Mouse (Mus musculus) cerebellum, adult 2 months (tissue): ENCODE measurements around the gene Lonp2. TPM values are rescaled to one million over a fixed set of nuclear protein-coding genes. Genes with fewer than 3 reads are reported as not detected.

ENCODE experiments used
- DNase-seq, 2 experiments: peaks; one replicate each; pipeline ENCODE4 v3.0.0; 2021
- H3K27ac ChIP-seq: fragments of 200-500 bp; 2 replicates; pipeline ENCODE4 v1.5.1; 2012; ENCODE audit warnings: low read length, control low read depth, inconsistent platforms; ENCODE audit not compliant: insufficient read depth
- H3K27me3 ChIP-seq: fragments of 200-500 bp; 2 replicates; pipeline ENCODE4 v1.6.1; 2012; ENCODE audit warnings: inconsistent platforms, mild to moderate bottlenecking, low read length, moderate library complexity; ENCODE audit not compliant: control insufficient read depth, insufficient read depth
- H3K4me1 ChIP-seq: fragments of 200-500 bp; 2 replicates; pipeline ENCODE4 v1.6.1; 2011; ENCODE audit warnings: low read length; ENCODE audit not compliant: control insufficient read depth, insufficient read depth
- H3K4me3 ChIP-seq: fragments of 200-500 bp; replicated peaks from 2 replicates; pipeline ENCODE3; 2011; ENCODE audit warnings: mild to moderate bottlenecking, low read depth, low read length, control low read depth; ENCODE audit not compliant: insufficient read depth
- CTCF ChIP-seq: fragments of 200-500 bp; IDR thresholded peaks from 2 replicates; pipeline ENCODE4 v1.5.1; 2011; ENCODE audit warnings: low read depth, mild to moderate bottlenecking, control low read depth, low read length, moderate library complexity, borderline replicate concordance; ENCODE audit not compliant: insufficient read depth
- POLR2A ChIP-seq: fragments of 200-500 bp; IDR thresholded peaks from 2 replicates; pipeline ENCODE4 v1.6.1; 2011; ENCODE audit warnings: low read length, control low read depth, borderline replicate concordance; ENCODE audit not compliant: insufficient read depth
- WGBS: fragments of 180-500 bp; shearing (Covaris S2); methylation state at CpG from one replicate; pipeline ENCODE4 v1.1.7; 2018; 5-methylcytosine and 5-hydroxymethylcytosine counted together
- polyA plus RNA-seq: library from polyadenylated mRNA; depleted of rRNA; stranded (reverse); fragments of >200 nt; gene quantifications from 2 replicates; pipeline ENCODE4 v1.2.3, GENCODE M21; 2012

The Lonp2 gene
- polyA plus RNA-seq, 1 experiment = 69.5 TPM

DNA sequence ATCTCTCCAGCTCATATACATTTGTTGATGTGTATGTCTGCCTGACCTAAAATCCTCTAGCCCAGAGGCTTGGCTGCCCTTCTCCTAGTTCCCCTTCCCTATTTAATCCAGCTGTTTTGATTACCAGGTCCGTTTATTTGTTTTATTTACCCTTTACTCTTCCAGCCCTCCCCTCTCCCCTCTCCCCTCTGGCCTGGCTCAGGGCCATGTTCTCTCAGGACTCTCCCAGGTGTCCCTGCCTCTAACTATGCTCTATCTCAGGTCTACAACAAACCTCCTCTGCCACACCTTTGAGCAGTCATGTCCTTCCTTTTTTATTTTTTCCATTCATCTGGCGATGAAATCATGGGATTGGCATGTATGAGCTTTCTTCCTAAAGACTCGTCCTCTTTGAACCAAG lies 106.5 kb downstream of the Lonp2 start:
- no peak overlapping the region for H3K4me3 ChIP-seq
- H3K4me1 ChIP-seq = peaks cover 12% of the 10 kb centered on the region
- H3K27me3 ChIP-seq = no peaks in the 10 kb centered on the region
- TF ChIP-seq CTCF = no peak
- TF ChIP-seq POLR2A = no peak
- no peak for DNase-seq
- 17% methylated on average over 3 of the region's 3 CpGs for WGBS
- 0 out of 2 replicates have a peak overlapping the region, but pooled peaks have one; percentile 24 for H3K27ac ChIP-seq

- TF ChIP-seq CTCF = no peak
- no peak for TF ChIP-seq POLR2A
- no peaks in the 10 kb centered on the region for H3K27me3 ChIP-seq
- DNase-seq = no peak
- H3K4me3 ChIP-seq = no peak overlapping the region
- 50% methylated on average over 1 of the region's 1 CpGs for WGBS
- peaks cover 17% of the 10 kb centered on the region for H3K4me1 ChIP-seq
- H3K27ac ChIP-seq = peak overlapping the region; percentile 24; the same call in 1 of the 2 replicates
These were observed 107.0 kb downstream of the Lonp2 start for GRCm38 (mm10) chr8:86730860-86731259.

GRCm38 (mm10) chr8:86734171-86734570 lies 110.3 kb downstream of the Lonp2 start:
- no peak for TF ChIP-seq CTCF
- no peak for TF ChIP-seq POLR2A
- no peak overlapping the region for H3K27ac ChIP-seq
- no peaks in the 10 kb centered on the region for H3K27me3 ChIP-seq
- no peak for DNase-seq
- 25% methylated on average over 4 of the region's 4 CpGs for WGBS
- H3K4me3 ChIP-seq = no peak overlapping the region
- H3K4me1 ChIP-seq = peaks cover 18% of the 10 kb centered on the region

DNA sequence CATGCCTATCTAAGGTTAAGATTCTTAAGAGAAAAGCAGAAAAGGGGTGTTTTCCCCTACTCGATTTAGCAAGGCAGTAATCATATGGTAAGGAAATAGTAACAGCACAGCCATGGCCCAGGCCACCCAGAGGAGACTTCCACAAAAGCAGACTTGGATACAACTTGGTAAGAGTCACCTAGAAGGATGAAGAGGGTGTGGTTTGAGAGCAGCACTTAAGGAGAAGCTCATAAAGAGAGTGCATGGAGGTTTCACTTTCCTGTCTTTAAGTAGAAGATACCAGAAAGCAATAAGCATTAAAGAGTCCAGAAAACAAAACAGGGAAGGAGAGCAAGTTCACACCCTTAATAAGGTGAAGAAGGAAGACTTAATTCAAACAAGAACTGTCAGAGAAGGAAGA lies 111.1 kb downstream of the Lonp2 start:
- no peaks in the 10 kb centered on the region for H3K27me3 ChIP-seq
- H3K4me3 ChIP-seq = no peak overlapping the region
- H3K4me1 ChIP-seq = peaks cover 18% of the 10 kb centered on the region
- no peak for DNase-seq
- WGBS = 80% methylated on average over 1 of the region's 1 CpGs
- no peak for TF ChIP-seq CTCF
- TF ChIP-seq POLR2A = no peak
- H3K27ac ChIP-seq = no peak overlapping the region

DNA sequence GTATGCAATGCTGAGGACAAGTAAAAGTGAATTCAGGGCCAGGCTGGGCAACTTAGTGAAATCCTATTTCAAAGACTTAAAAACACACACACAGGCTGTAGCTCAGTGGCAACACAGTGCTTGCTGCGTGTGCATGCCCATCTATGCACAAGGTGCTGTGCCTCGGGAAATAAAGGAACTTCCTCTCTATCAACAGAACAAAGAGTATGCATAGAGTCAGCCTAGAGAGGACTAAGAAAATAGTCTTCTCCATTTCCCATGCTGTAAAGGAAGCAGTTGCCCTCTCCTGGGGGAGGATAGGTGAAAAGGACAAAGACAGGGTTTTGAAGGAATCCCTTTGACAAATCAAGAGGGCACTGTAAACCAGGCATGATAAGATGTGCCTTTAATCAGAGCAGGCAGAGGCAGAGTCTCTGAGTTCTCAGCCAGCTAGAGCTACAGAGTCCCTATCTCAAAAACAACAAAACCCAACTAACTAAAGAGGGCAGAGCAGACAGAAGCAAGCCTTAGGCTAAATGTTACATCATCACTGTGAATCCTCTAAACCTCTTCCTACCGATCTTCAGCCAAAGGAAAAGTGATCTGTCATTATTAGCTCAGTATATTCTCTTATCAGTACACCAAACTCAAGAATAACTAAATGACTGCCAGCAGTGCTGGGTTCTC lies 111.7 kb downstream of the Lonp2 start:
- no peaks in the 10 kb centered on the region for H3K27me3 ChIP-seq
- 49% methylated on average over 3 of the region's 3 CpGs for WGBS
- H3K4me3 ChIP-seq = no peak overlapping the region
- DNase-seq = no peak
- TF ChIP-seq CTCF (no peak), POLR2A (no peak)
- no peak overlapping the region for H3K27ac ChIP-seq
- peaks cover 14% of the 10 kb centered on the region for H3K4me1 ChIP-seq

DNA sequence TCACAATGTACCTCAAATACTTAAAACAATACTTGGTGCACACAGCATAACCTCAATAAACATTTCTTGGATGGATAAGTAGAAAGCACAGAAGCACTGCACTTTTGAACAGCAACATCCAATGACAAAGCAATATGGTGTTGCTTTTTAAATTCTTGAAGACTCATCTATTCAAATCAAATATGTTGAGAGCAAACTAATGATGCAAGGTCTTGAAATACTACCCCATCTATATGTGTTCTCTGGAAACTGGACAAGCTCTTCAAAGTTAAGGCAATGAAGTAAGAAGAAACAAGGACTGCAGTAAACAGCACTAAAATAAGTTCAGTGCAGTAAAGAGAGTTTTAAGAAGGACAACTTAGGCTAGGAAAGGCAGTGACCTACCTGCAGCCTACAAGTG lies 117.1 kb downstream of the Lonp2 start:
- TF ChIP-seq POLR2A (no peak), CTCF (no peak)
- Histone ChIP-seq H3K4me3 (no peak overlapping the region), H3K27ac (no peak overlapping the region), H3K27me3 (no peaks in the 10 kb centered on the region), H3K4me1 (peaks cover 11% of the 10 kb centered on the region)
- DNase-seq = no peak

DNA sequence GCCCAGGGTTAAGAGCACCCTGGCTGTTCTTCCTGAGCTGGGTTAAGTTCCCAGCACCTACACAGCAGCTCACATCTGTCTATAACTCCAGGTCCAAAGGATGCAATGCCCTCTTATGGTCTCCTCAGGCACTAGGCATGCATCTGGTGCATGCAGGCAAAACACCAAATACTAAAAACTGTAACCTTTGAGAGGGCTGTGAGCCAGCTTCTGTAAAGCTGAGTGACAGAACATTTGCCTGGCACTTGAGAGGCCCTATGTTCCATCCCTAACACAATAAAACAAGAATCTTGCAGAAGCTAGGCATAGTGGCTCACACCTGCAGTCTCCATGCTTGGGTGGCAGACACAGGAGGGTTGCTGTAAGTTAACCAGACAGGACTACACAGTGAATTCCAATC lies 117.8 kb downstream of the Lonp2 start:
- Histone ChIP-seq H3K4me3 (no peak overlapping the region), H3K4me1 (peaks cover 8% of the 10 kb centered on the region; the same call in 1 of the 2 replicates), H3K27me3 (no peaks in the 10 kb centered on the region), H3K27ac (no peak overlapping the region)
- no peak for DNase-seq
- TF ChIP-seq POLR2A = no peak
- TF ChIP-seq CTCF = no peak

- no peak for TF ChIP-seq CTCF
- TF ChIP-seq POLR2A = no peak
- no peak overlapping the region for H3K27ac ChIP-seq
- no peak for DNase-seq
- H3K27me3 ChIP-seq = no peaks in the 10 kb centered on the region
- peaks cover 8% of the 10 kb centered on the region; the same call in 1 of the 2 replicates for H3K4me1 ChIP-seq
- no peak overlapping the region for H3K4me3 ChIP-seq
- 55% methylated on average over 7 of the region's 7 CpGs for WGBS
These were observed 118.9 kb downstream of the Lonp2 start for GRCm38 (mm10) chr8:86742605-86743345.
